Mouse (Mus musculus) testis, adult 2 months (tissue): ENCODE results near the gene Ass1. TPM values are rescaled to one million over a fixed set of nuclear protein-coding genes. Genes with fewer than 3 reads are reported as not detected.
"Not testable (repeated sequence)": the region's sequence is repeated elsewhere in the genome, so short reads cannot be mapped to it uniquely, and the experiment has no call there.

Source experiments
- H3K27ac ChIP-seq: fragments of 200-500 bp; 2 replicates; pipeline ENCODE4 v1.5.1; 2012; ENCODE audit warnings: low read depth, low read length; ENCODE audit not compliant: control insufficient read depth, insufficient read depth
- H3K27me3 ChIP-seq: fragments of 200-500 bp; 2 replicates; pipeline ENCODE4 v1.6.1; 2012; ENCODE audit warnings: mild to moderate bottlenecking, low read length, moderate library complexity; ENCODE audit not compliant: control insufficient read depth, insufficient read depth
- H3K36me3 ChIP-seq: fragments of 200-500 bp; 2 replicates; pipeline ENCODE4 v1.6.1; 2012; ENCODE audit warnings: mild to moderate bottlenecking, low read length; ENCODE audit not compliant: control insufficient read depth, insufficient read depth
- H3K4me1 ChIP-seq: fragments of 200-500 bp; 2 replicates; pipeline ENCODE4 v1.6.1; 2012; ENCODE audit warnings: low read length; ENCODE audit not compliant: control insufficient read depth, insufficient read depth
- H3K4me3 ChIP-seq: fragments of 200-500 bp; 2 replicates; pipeline ENCODE4 v1.5.1; 2012; ENCODE audit warnings: low read depth, mild to moderate bottlenecking, low read length, moderate library complexity, mixed read lengths; ENCODE audit not compliant: control insufficient read depth
- CTCF ChIP-seq: fragments of 200-500 bp; IDR thresholded peaks from 2 replicates; pipeline ENCODE4 v1.5.1; 2012; ENCODE audit warnings: low read depth, mild to moderate bottlenecking, inconsistent platforms, low read length, moderate library complexity; ENCODE audit not compliant: control insufficient read depth, insufficient read depth, insufficient replicate concordance
- POLR2A ChIP-seq: fragments of 200-500 bp; IDR thresholded peaks from 2 replicates; pipeline ENCODE4 v1.6.1; 2012; ENCODE audit warnings: low read depth, mild to moderate bottlenecking, inconsistent platforms, low read length, moderate library complexity; ENCODE audit not compliant: control insufficient read depth
- polyA plus RNA-seq: library from polyadenylated mRNA; depleted of rRNA; stranded (reverse); fragments of >200 nt; gene quantifications from 2 replicates; pipeline ENCODE4 v1.2.3, GENCODE M21; 2012; rRNA removed

Gene Ass1
- polyA plus RNA-seq, 1 experiment: 34.6 TPM

DNA sequence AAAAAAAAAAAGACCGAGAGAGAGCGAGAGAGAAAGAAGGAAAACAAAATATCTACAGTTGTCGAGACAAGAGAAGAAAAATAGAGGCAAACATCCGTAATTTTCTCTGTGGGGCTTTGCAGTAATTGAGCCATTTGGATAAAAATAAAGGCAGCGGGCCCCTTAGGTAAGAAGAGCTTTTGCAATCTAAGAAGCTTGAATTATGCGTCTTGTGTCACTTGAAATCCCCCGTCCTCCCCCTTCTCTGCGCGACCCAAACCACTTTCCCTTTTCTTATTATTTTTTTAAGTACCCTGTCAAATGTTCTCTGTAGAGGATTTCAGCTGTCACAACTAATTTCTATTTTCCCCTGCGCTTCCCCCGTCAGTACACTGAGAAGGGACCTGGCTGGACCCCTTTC is 77.7 kb downstream of the Ass1 start:
- no peaks in the 10 kb centered on the region for H3K36me3 ChIP-seq
- no peak for TF ChIP-seq POLR2A
- no peak for TF ChIP-seq CTCF
- H3K27ac ChIP-seq: no peak overlapping the region
- H3K27me3 ChIP-seq: no peaks in the 10 kb centered on the region
- peaks cover 6% of the 10 kb centered on the region for H3K4me1 ChIP-seq
- H3K4me3 ChIP-seq: no peak overlapping the region

DNA sequence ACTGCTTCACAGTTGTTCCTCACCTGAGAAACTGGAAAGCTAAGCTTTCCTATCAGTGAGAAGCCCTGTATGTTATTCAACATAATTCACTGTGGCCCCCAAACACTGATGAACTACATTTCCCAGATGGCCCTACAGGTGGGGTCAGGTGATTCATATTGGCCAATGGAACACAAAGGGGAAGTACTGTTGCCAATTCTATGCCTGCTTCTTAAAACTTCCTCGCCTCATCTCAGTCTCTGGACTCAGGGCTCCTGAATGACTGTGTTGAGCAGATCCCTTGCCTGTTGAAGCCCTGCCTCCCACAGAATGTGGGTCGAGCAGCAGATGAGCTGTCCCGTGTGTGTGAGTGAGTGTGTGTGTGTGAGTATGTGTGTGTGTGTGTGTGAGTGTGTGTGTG is 80.5 kb downstream of the Ass1 start:
- Histone ChIP-seq H3K4me3 (peak overlapping the region; percentile 42), H3K27me3 (no peaks in the 10 kb centered on the region), H3K36me3 (no peaks in the 10 kb centered on the region), H3K4me1 (peaks cover 6% of the 10 kb centered on the region), H3K27ac (no peak overlapping the region)
- TF ChIP-seq CTCF: no peak
- no peak for TF ChIP-seq POLR2A

DNA sequence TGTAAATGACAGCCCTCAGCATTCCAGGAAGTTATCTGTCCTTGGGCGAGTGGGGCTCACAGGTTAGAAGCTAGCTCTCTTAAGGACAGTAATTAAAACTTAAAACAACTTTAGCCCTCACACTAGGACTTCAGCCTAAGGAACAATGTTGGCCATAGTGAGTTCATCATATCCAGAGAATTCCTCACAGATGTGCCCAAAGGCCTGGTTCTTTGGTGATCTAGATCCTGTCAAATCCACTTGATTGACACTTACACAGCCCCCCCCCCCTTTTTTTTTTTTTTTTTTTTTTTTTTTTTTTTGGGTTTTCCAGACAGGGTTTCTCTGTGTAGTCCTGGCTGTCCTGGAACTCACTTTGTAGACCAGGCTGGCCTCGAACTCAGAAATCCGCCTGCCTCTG is 81.3 kb downstream of the Ass1 start:
- not testable (repeated sequence) for H3K27ac ChIP-seq, H3K27me3 ChIP-seq, H3K36me3 ChIP-seq, H3K4me1 ChIP-seq
- peak overlapping the region; percentile 39; the same call in 1 of the 2 replicates for H3K4me3 ChIP-seq

DNA sequence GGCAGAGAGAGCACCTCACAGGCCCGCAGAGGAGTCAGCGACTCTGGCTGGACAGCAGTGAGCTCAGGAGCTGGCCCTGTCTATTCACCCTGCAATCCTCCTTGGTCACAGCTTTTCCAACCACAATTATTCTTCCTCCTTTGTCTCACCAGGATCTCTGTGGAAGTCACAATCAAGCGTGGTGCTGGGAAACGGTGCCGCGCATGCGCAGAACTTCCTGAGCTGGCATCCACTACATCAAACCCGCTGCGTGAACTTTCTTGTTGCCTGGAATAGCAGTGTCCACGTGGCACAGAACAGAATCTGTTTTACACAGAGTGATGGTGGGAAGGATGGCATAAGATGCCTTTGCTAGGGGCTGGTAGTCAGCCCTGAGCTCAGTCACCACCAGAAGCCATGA is 82.0 kb downstream of the Ass1 start:
- Histone ChIP-seq H3K4me3 (peak overlapping the region; percentile 75), H3K4me1 (peaks cover 6% of the 10 kb centered on the region), H3K36me3 (no peaks in the 10 kb centered on the region), H3K27me3 (no peaks in the 10 kb centered on the region), H3K27ac (no peak overlapping the region)
- TF ChIP-seq CTCF (no peak), POLR2A (no peak; the same call in 1 of the 2 replicates)

DNA sequence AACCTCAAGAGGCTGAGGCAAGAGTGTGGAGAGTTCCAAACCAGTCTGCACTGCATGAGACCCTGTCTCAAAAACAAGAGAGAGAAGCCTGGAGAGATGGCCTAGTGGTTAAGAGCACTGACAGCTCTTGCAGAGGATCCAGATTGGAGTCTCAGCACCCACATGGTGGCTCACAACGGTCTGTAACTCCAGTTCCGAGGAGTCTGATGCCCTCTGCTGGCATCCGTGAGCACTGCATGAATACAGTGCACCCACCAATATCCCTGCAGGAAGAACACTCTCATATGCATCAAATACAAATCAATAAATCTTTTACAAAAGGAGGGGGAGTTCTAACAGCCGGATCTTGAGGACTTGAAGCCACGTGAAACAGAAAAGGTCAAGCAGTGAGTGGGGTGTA is 84.6 kb downstream of the Ass1 start:
- H3K4me3 ChIP-seq: no peak overlapping the region
- H3K27me3 ChIP-seq: no peaks in the 10 kb centered on the region
- no peaks in the 10 kb centered on the region for H3K36me3 ChIP-seq
- no peak for TF ChIP-seq POLR2A
- peak; percentile 75 for TF ChIP-seq CTCF
- H3K27ac ChIP-seq: no peak overlapping the region
- H3K4me1 ChIP-seq: peaks cover 6% of the 10 kb centered on the region

Other genes starting within 250 kb of the Ass1 start
- 5.7 and 7.7 TPM in 2 replicates for gene Ncs1, start 224.4 kb upstream of the Ass1 start, polyA plus RNA-seq
- gene Hmcn2, start 155.8 kb upstream of the Ass1 start, polyA plus RNA-seq: 4.1 and 5.3 TPM in 2 replicates
- gene Fubp3, start 102.4 kb downstream of the Ass1 start, polyA plus RNA-seq: 11.2 and 11.5 TPM in 2 replicates
- gene Prdm12, start 169.8 kb downstream of the Ass1 start, polyA plus RNA-seq: 0.11 TPM in 1 of 2 replicates, not detected in the other
- 9.1 and 9.8 TPM in 2 replicates for gene Exosc2, start 200.5 kb downstream of the Ass1 start, polyA plus RNA-seq
- 47.4 and 49.6 TPM in 2 replicates for gene Abl1, start 218.2 kb downstream of the Ass1 start, polyA plus RNA-seq